Mouse (Mus musculus): ENCODE results near the gene Reep3.

DNA sequence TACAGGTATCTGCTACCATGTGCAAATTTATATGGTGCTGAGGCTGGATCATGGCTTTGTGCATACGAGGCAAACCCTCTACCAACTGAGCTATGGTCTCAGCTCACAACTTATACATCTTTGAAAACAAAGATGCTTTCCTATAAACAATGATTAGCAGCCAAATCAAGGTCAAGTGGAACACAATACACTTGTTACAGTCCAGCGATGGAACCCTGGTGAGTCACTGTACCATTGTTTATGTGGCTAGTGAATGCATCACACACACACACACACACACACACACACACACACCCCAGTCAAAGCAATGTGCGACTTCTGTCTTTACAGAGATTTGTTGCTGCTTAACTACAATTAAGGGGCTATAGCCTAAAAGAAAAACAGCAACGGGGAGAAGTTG, 25.4 kb downstream of the Reep3 start:
- TF ChIP-seq POLR2A (IDR thresholded peaks at IDR 0.05; ENCODE audit: low read depth, low read length) (no peak), MAX (IDR thresholded peaks at IDR 0.05; ENCODE audit: low read length) (no peak), CHD2 (IDR thresholded peaks at IDR 0.05; ENCODE audit: low read length) (no peak), EP300 (IDR thresholded peaks at IDR 0.05; ENCODE audit: low read length) (no peak), CTCF (conservative IDR thresholded peaks at IDR 0.05 in 1 of 2, IDR thresholded peaks at IDR 0.05 in 1 of 2; ENCODE audit: low read depth in 2 of 2, low read length in 2 of 2) (no peak), USF1 (IDR thresholded peaks at IDR 0.05; ENCODE audit: low read depth, low read length) (no peak), ZC3H11A (IDR thresholded peaks at IDR 0.05; ENCODE audit: low read depth, low read length) (no peak), MEF2A (IDR thresholded peaks at IDR 0.05; ENCODE audit: borderline replicate concordance, low read depth, low read length) (no peak), MAFK (IDR thresholded peaks at IDR 0.05; ENCODE audit: insufficient replicate concordance, low read length) (no peak), KAT2A (IDR thresholded peaks at IDR 0.05; ENCODE audit: insufficient replicate concordance, low read length) (no peak)

Measured in CH12.LX (cell line).